Comparison of ENCODE assay signal across 16 mouse cellular contexts in genomic region chr2:126493306-126493705, GRCm38 (mm10). TPM values are rescaled to one million over a fixed set of nuclear protein-coding genes. Genes with fewer than 3 reads are reported as not detected.
"Had no signal": no experiment of that assay in that cellular context is flagged by ENCODE, and none has a peak within 500 bp of the region (broad histone marks: within the 10 kb centered on the region; RNA-seq: fewer than 3 reads in every experiment).

No protein-coding gene starts in this region.

- H3K4me2 ChIP-seq: limb, embryonic 12.5 days; limb, embryonic 15.5 days; liver, embryonic 11.5 days; lung, embryonic 15.5 days; midbrain, embryonic 11.5 days had no signal

- DNase-seq: kidney, adult 9 months; kidney, postnatal 25 days; layer of hippocampus, adult 9-11 months; liver, postnatal 0 days; lung, postnatal 14 days; lung, postnatal 4 days; thymus, adult 18-20 months; thymus, postnatal 36 days had no signal

- H3K9me3 ChIP-seq: limb, embryonic 12.5 days; limb, embryonic 15.5 days; lung, embryonic 15.5 days had no signal

- H3K9ac ChIP-seq: limb, embryonic 12.5 days; limb, embryonic 15.5 days; liver, embryonic 14.5 days; liver, postnatal 0 days; lung, embryonic 15.5 days had no signal

- H3K36me3 ChIP-seq: limb, embryonic 12.5 days; limb, embryonic 15.5 days; lung, embryonic 15.5 days had no signal

- H3K4me3 ChIP-seq: layer of hippocampus, adult 2 months; limb, embryonic 12.5 days; limb, embryonic 15.5 days; lung, embryonic 15.5 days had no signal

- H3K27ac ChIP-seq: layer of hippocampus, adult 2 months; limb, embryonic 12.5 days; limb, embryonic 15.5 days; liver, embryonic 14.5 days; lung, embryonic 15.5 days had no signal

- ATAC-seq: liver, postnatal 0 days had no signal

- H3K27me3 ChIP-seq: limb, embryonic 12.5 days; limb, embryonic 15.5 days; lung, embryonic 15.5 days had no signal

- H3K4me1 ChIP-seq: lung, embryonic 15.5 days had no signal

RNA-seq across cellular contexts. Expression of gene Atp8b4, which starts 7.2 kb away (rescaled TPM):
- polyA plus RNA-seq: midbrain, postnatal 0 days had no signal
